Mouse (Mus musculus): ENCODE measurements at regions not wholly inside any gene's neighbourhood (a gene's known extent, or its start where the extent isn't known, plus 50 kb on each side); places are given as distances from the start of the nearest gene placed in this dataset.
A peak's percentile ranks its signal among the peaks of the same experiment; 100 is the strongest.

DNA sequence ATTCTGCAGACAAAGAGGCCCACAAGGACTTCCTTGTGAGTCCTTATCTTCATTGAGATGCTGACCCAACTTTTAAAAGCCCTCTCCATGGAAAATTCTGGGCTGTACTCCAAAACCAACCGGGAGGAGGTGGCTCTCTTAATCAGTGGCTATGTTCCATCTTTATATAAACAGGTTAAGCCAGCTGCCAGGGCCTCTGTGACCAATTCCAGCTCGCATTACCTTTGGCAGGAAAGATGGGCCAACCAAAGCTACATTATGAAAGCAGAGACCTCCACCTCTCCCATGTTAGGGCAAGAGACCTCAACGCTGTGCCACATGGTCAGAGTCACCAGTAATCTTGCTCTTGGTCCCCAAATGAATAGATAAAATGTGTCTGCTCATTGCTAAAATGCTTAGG, 192.0 kb upstream of the Cited2 start:
- Histone ChIP-seq H3K9me3 (replicated peaks; ENCODE audit: control insufficient read depth, low read length) (no peaks in the 10 kb centered on the region), H3K4me1 (ENCODE audit: control insufficient read depth, insufficient read depth, low read length) (peaks cover 3% of the 10 kb centered on the region; the same call in 1 of the 2 replicates), H3K36me3 (ENCODE audit: control insufficient read depth, insufficient read depth, low read length) (no peaks in the 10 kb centered on the region), H3K27me3 (ENCODE audit: control insufficient read depth, insufficient read depth, low read length) (no peaks in the 10 kb centered on the region), H3K4me2 (no peak overlapping the region), H3K4me3 (ENCODE audit: low read depth, low read length) (no peak overlapping the region), H3K27ac (ENCODE audit: low read depth, low read length) (no peak overlapping the region), H3K9ac (ENCODE audit: low read depth, low read length) (no peak overlapping the region)
- 49% methylated on average over 3 of the region's 3 CpGs for WGBS (ENCODE audit: insufficient replicate concordance)
- ATAC-seq (replicated peaks; ENCODE audit: insufficient number of reproducible peaks, low FRiP score, low TSS enrichment): no peak

GRCm38 (mm10) chr10:17538944-17539533, 184.0 kb upstream of the Cited2 start:
- Histone ChIP-seq H3K9ac (ENCODE audit: low read depth, low read length) (no peak overlapping the region), H3K4me3 (ENCODE audit: low read depth, low read length) (no peak overlapping the region), H3K27me3 (ENCODE audit: control insufficient read depth, insufficient read depth, low read length) (no peaks in the 10 kb centered on the region), H3K27ac (ENCODE audit: low read depth, low read length) (no peak overlapping the region), H3K9me3 (replicated peaks; ENCODE audit: control insufficient read depth, low read length) (no peaks in the 10 kb centered on the region), H3K36me3 (ENCODE audit: control insufficient read depth, insufficient read depth, low read length) (no peaks in the 10 kb centered on the region), H3K4me1 (ENCODE audit: control insufficient read depth, insufficient read depth, low read length) (no peaks in the 10 kb centered on the region; the same call in 1 of the 2 replicates), H3K4me2 (no peak overlapping the region)
- ATAC-seq (replicated peaks; ENCODE audit: insufficient number of reproducible peaks, low FRiP score, low TSS enrichment): no peak
- WGBS (ENCODE audit: insufficient replicate concordance): 87% methylated on average over 6 of the region's 6 CpGs

- H3K9me3 ChIP-seq (replicated peaks; ENCODE audit: control insufficient read depth, low read length): no peaks in the 10 kb centered on the region
- no peak overlapping the region for H3K4me3 ChIP-seq (ENCODE audit: low read depth, low read length)
- no peak overlapping the region for H3K4me2 ChIP-seq
- 57% methylated on average over 6 of the region's 6 CpGs for WGBS (ENCODE audit: insufficient replicate concordance)
- H3K36me3 ChIP-seq (ENCODE audit: control insufficient read depth, insufficient read depth, low read length): no peaks in the 10 kb centered on the region
- ATAC-seq (replicated peaks; ENCODE audit: insufficient number of reproducible peaks, low FRiP score, low TSS enrichment): no peak
- H3K27ac ChIP-seq (ENCODE audit: low read depth, low read length): peak overlapping the region; percentile 51; the same call in 1 of the 2 replicates
- H3K9ac ChIP-seq (ENCODE audit: low read depth, low read length): no peak overlapping the region
- no peaks in the 10 kb centered on the region for H3K27me3 ChIP-seq (ENCODE audit: control insufficient read depth, insufficient read depth, low read length)
- no peaks in the 10 kb centered on the region; the same call in 1 of the 2 replicates for H3K4me1 ChIP-seq (ENCODE audit: control insufficient read depth, insufficient read depth, low read length)
Observed at GRCm38 (mm10) chr10:17540404-17541375, 182.3 kb upstream of the Cited2 start.

- H3K4me2 ChIP-seq: no peak overlapping the region
- no peak for ATAC-seq (replicated peaks; ENCODE audit: insufficient number of reproducible peaks, low FRiP score, low TSS enrichment)
- no peaks in the 10 kb centered on the region for H3K9me3 ChIP-seq (replicated peaks; ENCODE audit: control insufficient read depth, low read length)
- WGBS (ENCODE audit: insufficient replicate concordance): 66% methylated on average over 8 of the region's 8 CpGs
- no peak overlapping the region for H3K9ac ChIP-seq (ENCODE audit: low read depth, low read length)
- no peak overlapping the region for H3K27ac ChIP-seq (ENCODE audit: low read depth, low read length)
- no peaks in the 10 kb centered on the region for H3K36me3 ChIP-seq (ENCODE audit: control insufficient read depth, insufficient read depth, low read length)
- H3K27me3 ChIP-seq (ENCODE audit: control insufficient read depth, insufficient read depth, low read length): no peaks in the 10 kb centered on the region
- H3K4me1 ChIP-seq (ENCODE audit: control insufficient read depth, insufficient read depth, low read length): no peaks in the 10 kb centered on the region; the same call in 1 of the 2 replicates
- no peak overlapping the region for H3K4me3 ChIP-seq (ENCODE audit: low read depth, low read length)
Observed at GRCm38 (mm10) chr10:17542104-17542846, 180.7 kb upstream of the Cited2 start.

- H3K4me1 ChIP-seq (ENCODE audit: control insufficient read depth, insufficient read depth, low read length): no peaks in the 10 kb centered on the region; the same call in 1 of the 2 replicates
- no peaks in the 10 kb centered on the region for H3K9me3 ChIP-seq (replicated peaks; ENCODE audit: control insufficient read depth, low read length)
- H3K4me3 ChIP-seq (ENCODE audit: low read depth, low read length): no peak overlapping the region
- H3K36me3 ChIP-seq (ENCODE audit: control insufficient read depth, insufficient read depth, low read length): no peaks in the 10 kb centered on the region
- no peak overlapping the region; the same call in 1 of the 2 replicates for H3K4me2 ChIP-seq
- no peak for ATAC-seq (replicated peaks; ENCODE audit: insufficient number of reproducible peaks, low FRiP score, low TSS enrichment)
- no peaks in the 10 kb centered on the region for H3K27me3 ChIP-seq (ENCODE audit: control insufficient read depth, insufficient read depth, low read length)
- WGBS (ENCODE audit: insufficient replicate concordance): 50% methylated on average over 5 of the region's 5 CpGs
- H3K27ac ChIP-seq (ENCODE audit: low read depth, low read length): no peak overlapping the region
- H3K9ac ChIP-seq (ENCODE audit: low read depth, low read length): no peak overlapping the region
Observed at GRCm38 (mm10) chr10:17542847-17543421, 180.1 kb upstream of the Cited2 start.

- no peaks in the 10 kb centered on the region for H3K36me3 ChIP-seq (ENCODE audit: control insufficient read depth, insufficient read depth, low read length)
- H3K4me1 ChIP-seq (ENCODE audit: control insufficient read depth, insufficient read depth, low read length): peaks cover 8% of the 10 kb centered on the region
- ATAC-seq (replicated peaks; ENCODE audit: insufficient number of reproducible peaks, low FRiP score, low TSS enrichment): no peak
- H3K9me3 ChIP-seq (replicated peaks; ENCODE audit: control insufficient read depth, low read length): no peaks in the 10 kb centered on the region
- no peak overlapping the region for H3K9ac ChIP-seq (ENCODE audit: low read depth, low read length)
- no peaks in the 10 kb centered on the region for H3K27me3 ChIP-seq (ENCODE audit: control insufficient read depth, insufficient read depth, low read length)
- H3K4me3 ChIP-seq (ENCODE audit: low read depth, low read length): no peak overlapping the region
- H3K4me2 ChIP-seq: no peak overlapping the region
- no peak overlapping the region for H3K27ac ChIP-seq (ENCODE audit: low read depth, low read length)
Observed at GRCm38 (mm10) chr10:17545291-17545690, 177.7 kb upstream of the Cited2 start.

DNA sequence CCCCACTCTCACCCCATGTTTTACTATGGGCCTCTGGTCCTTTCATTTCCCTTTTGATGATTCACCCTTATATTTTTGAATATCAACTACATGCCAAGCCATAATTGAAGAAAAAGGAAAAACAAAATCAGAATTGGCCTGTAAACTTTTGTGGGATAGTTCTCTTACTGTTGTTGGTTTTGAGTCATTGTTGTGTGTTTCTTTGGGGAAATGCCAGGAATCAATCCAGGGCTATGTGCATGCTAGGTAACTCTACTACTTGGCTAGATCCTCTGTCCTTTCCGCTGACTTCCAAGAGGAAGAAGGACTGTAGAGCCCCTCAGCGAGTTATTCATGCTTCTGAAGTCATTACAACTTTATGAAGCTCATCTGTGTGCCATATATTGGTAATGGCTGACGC, 175.0 kb upstream of the Cited2 start:
- Histone ChIP-seq H3K27ac (ENCODE audit: low read depth, low read length) (no peak overlapping the region), H3K4me2 (no peak overlapping the region), H3K9me3 (replicated peaks; ENCODE audit: control insufficient read depth, low read length) (no peaks in the 10 kb centered on the region), H3K36me3 (ENCODE audit: control insufficient read depth, insufficient read depth, low read length) (no peaks in the 10 kb centered on the region), H3K9ac (ENCODE audit: low read depth, low read length) (no peak overlapping the region), H3K27me3 (ENCODE audit: control insufficient read depth, insufficient read depth, low read length) (no peaks in the 10 kb centered on the region), H3K4me3 (ENCODE audit: low read depth, low read length) (no peak overlapping the region), H3K4me1 (ENCODE audit: control insufficient read depth, insufficient read depth, low read length) (peaks cover 8% of the 10 kb centered on the region)
- 92% methylated on average over 3 of the region's 3 CpGs for WGBS (ENCODE audit: insufficient replicate concordance)
- no peak for ATAC-seq (replicated peaks; ENCODE audit: insufficient number of reproducible peaks, low FRiP score, low TSS enrichment)
